Mouse (Mus musculus): ENCODE data around the gene Dpep2nb.

- no peak for TF ChIP-seq CTCF (IDR thresholded peaks at IDR 0.05; ENCODE audit: insufficient read depth, low read depth, low read length)
- no peak for TF ChIP-seq POLR2A (IDR thresholded peaks at IDR 0.05; ENCODE audit: insufficient read depth, low read depth, low read length)
These were observed 36.4 kb downstream of the Dpep2nb start for GRCm38 (mm10) chr8:105969367-105969766.
